Mouse (Mus musculus) thymus, postnatal 0 days (tissue): Measurements from ENCODE around the gene Dgke. TPM values are rescaled to one million over a fixed set of nuclear protein-coding genes. Genes with fewer than 3 reads are reported as not detected.

Experiments used
- DNase-seq: peaks from one replicate; pipeline ENCODE4 v3.0.0-alpha.2; 2015; ENCODE audit warnings: low spot score
- polyA plus RNA-seq: library from polyadenylated mRNA; unstranded; fragments of >200 nt; fragmentation: Nextera tagmentation; extraction: Ambion mirVana; gene quantifications from 2 replicates; pipeline ENCODE4 v1.2.1, GENCODE M21; 2015

Gene Dgke
- polyA plus RNA-seq, 1 experiment from 2014 or later, result 25.5 TPM

DNA sequence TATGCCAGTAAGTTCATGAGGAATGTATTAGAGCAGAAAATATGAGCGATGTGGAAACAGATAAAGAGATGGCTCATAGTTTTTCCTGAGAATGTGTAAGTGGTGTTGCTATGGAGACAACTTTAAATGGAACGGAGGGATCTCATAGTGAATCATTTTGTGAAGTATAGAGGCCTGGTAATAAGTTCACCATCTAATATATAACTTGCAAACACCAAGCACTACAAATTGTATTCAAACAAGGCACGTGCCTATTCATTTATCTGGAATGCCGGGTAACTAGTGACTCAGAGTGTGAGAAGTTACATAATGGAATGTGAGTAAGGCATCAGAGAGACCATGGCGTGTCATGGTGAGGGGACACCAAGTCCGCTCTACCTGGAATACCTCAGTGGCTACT, 28.2 kb downstream of the Dgke start:
- DNase-seq, result no peak

DNA sequence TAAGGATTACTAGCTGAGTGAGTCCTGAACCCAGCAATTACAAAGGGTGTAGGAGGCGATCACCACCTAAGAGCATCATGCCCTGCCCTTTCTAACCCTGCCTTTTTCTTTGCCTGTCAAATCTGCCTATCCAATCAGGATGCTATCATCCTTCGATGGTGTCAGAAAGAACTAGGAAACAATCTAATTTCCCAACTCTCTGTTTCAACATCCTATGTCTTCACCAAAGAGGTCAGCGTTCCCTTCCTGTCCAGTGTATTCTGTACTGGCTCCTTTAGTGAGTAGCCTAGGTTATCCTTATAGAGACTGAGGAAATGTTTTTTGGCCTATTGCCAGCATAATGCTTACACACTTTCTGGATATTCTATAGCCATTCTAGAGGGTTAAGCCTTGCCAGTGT, 31.1 kb downstream of the Dgke start:
- DNase-seq, result no peak

DNA sequence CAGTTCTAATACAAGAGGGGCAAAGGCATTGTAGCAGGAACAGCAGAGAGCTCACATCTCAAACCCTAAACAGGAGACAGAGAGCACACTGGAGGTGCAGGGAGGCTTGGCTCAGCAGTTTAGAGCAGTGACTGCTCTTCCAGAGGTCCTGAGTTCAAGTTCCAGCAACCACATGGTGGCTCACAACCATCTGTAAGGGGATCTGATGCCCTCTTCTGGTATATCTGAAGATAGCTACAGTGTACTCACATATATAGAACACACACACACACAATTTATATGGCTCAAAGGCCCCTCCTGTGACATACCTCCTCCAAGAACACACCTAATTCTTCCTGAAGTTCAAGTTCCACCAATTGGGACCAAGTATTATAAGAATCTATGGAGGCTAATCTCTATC, 32.1 kb downstream of the Dgke start:
- DNase-seq, result no peak

DNA sequence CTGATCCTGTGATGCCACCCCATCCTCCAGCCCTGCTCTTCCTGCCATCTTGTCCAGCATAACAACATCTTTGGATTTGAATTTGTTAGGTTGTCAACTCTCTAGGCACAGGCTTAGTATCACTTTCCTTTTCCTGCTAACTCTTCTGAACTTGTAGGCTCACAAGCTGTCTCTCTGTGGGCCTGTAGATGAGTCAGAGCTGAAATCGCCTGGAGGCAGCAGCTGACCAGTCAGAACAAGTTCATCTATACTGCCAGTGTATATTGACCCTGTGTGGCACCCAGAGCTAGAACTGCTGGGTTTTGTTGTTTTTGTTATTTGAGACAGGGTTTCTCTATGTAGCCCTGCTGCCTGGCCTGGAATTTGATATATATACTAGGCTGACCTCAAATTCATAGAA, 35.5 kb downstream of the Dgke start:
- no peak for DNase-seq

DNA sequence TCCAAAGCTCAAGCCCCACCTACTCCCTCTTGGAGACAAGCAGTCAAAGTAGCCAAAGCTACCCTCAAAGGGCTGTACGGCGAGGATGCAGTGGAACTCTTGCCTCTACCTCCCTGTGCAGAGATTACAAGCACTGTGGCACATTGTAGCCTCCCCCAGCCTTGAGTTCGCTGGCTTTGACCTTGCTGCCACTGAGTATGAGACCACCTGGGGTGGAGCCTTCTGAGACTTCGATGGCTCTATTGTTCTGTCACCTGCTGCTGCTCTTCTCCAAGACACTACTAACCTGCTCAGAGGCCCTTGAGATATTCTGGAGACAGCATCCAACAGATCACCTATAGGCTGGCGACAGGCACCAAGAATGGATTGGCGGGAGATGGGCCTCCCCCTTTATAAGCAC, 36.1 kb downstream of the Dgke start:
- DNase-seq, result no peak

DNA sequence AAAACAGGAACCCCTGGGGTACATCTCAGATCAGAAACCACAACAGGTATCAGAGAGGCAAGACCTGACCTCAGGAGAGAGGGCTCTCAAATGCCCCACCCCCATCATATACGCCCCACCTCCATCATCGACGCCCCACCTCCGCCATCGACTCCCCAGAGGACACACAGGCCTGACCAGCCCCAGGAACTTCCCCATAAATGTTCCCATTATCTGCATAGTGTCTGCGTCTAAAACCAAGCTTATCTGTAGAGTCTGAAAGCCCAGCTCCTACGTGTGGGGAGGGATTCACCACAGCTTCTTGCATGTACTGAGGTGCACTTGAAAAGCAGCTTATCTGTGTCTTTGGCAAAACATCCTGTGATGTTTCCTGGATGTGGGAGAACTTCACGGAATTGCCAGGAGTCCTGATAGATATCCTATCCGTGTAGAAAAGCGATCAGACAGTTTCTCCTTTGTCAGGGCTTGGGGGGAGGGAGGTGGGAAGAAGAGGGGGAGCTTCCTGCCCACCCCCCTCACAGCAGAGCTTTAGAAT, 37.7 kb downstream of the Dgke start:
- DNase-seq, result peak; percentile 21

DNA sequence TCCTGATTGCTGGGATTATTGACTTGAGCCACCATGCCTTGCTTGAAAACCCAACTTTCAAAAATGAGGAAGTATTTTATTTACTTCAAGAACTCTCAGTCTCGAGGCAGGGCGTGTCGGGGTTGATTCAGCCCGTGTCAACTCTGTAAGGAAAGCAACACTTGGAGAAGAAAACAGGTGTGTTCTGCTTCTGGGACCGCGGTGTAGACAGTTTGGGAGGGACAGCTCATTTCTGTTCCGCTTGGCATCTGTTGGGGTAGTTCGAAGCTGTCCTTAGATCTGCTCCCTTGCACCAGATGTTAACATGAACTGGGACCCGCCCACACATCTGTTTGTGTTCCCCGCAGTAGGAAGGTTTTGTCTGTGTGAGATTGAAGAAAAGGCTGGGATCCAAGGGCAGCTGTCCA, 38.7 kb downstream of the Dgke start:
- peak; percentile 60 for DNase-seq

DNA sequence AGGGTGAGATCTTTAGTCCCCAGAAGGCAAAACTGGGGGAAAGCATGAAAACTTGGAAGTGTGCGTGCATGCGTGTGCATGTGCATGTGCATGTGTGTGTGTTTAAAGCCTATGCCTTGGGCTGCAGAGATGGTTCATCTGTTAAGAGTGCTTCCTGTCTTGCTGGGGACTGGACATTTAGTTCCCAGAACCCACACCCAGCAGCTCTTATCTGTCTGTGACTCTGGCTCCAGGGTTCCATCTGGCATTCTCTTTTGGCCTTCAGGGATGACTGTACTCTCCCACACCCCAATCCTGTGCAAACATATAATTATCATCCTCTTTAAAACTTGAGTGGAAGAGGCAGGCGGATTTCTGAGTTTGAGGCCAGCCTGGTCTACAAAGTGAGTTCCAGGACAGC, 40.5 kb downstream of the Dgke start:
- DNase-seq, result no peak

DNA sequence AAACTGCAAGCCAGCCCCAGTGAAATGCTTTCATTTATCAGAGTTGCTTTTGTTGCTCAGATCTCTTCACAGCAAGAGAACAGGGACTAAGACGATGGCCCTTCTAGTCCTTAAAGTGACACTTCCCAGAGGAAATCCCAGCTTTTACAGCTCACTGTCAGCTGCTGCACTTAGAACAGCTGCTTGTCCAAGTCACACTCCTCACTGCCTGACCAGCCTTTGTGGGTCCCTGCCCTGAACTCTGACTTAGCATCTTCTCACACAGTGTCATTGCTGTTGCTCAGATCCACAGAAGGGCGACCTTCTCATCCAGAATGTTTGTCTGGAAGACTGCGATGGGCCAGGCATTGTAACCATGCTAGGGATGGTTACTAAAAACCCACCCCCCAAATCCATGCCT, 41.0 kb downstream of the Dgke start:
- no peak for DNase-seq

DNA sequence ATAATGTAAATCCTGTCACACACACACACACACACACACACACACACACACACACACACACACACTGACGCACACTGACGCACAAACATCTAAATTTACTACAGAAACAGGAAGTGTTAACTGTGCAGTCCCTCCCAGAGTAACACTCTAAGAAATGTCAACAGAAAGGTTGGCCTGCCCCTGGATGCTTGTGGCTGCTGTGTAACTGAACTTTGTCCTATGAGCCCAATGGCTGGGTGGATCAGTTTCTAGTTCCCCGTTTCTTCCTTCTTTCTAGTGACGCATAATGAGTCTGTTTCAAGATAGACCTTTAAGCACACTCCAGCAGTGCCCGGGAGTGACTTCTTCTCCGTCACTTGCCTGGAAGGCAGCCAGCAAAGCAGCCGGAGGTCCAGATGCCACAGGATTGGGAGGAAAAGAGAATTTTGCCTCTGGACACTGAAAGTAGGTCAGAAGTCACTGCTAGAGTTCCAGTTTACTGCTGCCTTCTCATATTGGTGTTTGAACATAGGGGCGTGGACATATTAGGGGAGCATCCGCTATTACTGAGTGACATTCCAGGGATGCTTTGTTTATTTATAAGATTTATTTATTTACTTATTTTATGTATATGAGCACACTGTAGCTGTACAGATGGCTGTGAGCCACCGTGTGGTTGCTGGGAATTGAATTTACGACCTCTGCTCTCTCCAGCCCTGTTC, 42.3 kb downstream of the Dgke start:
- peak; percentile 64 for DNase-seq

DNA sequence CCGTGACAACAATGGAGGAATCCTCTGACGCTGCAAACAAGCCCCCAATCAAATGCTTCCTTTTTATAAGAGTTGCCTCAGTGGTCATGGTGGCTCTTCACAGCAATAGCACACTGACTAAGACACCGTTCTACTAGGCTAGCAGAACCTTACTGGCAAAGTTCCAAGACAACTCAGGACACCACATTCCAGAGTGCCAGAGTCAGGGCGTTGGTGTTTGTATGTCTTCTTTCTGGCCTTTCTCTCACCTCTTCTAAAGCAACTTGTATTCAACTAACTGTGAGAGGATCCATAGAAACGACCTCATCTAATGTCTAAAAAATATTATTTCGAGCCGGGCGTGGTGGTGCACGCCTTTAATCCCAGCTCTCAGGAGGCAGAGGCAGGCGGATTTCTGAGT, 43.2 kb downstream of the Dgke start:
- no peak for DNase-seq

DNA sequence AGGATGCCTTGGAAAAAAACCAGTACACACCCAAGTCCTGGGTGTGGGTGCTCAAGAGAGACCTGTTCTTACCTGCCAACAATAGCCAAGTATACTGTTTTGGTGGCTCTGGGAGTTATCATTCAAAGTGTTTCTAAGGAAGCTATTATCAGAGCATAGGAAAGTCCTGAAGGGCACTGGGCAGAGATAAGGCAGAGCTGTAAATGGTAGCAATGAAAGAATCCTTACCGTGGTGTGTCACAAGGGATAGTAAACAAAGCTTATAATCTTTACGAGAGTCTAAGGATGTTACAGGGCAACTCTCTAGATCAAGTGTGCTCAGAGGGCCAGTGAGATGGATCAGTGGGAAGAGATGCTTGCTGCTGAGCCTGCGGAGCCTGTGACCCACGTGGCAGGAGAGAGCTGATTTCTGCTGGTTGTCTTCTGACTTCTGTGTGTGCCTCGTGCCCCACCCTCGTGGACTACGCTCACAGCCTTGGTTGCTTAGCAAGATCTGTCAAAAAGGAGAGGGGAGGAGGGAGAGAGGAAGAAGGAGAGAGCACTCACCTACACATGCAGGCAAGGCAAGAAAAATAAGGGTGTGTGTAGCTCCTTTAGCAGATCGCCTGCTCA, 44.4 kb downstream of the Dgke start:
- DNase-seq, result no peak

DNA sequence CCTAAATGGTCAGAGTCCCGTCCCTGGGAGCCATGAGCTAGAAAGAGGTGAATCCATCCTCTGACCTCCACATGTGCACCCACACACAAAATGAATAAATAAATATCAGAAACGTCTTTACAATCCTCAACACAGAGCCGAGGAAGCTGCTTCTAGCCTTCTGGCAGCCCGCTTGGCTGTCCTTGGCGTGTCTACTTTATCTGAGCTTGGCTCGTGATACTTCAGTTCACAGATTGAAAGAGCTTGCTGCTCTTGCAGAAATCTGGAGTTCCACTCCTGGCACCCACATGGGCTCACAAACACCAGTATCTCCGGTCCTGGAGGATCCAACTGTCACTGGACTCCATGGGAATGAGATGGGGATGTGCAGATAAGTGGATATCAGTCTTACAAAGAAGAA, 45.0 kb downstream of the Dgke start:
- no peak for DNase-seq

DNA sequence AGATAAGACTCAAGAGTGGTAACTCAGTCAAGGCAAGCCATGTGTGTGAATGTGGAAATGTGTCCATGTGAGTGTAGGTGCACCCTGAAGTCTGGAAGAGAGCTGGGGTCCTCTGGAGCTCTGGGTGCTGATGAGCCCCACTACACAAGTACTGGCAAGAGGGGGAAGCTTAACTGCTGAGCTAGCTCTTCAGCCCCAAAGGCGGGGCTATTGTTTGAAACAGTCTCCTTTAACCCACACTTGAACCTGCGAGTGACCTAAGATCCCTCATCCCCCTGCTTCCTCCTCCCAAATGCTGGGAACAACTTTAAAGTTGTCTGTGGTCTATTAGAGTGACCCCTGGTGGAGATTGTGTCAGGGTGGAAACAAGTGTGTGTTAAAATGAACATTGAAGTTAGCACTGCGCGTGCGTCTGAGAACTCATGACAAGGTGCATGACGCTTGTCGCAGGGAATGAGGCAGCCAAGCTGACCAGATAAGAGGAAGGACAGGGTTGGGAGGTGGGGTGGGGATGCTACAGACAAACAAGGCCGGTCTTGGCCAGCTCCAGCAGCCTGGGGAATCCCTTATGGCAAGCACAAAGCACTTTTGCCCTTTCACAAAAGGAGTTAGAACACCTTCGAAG, 45.9 kb downstream of the Dgke start:
- DNase-seq, result no peak

DNA sequence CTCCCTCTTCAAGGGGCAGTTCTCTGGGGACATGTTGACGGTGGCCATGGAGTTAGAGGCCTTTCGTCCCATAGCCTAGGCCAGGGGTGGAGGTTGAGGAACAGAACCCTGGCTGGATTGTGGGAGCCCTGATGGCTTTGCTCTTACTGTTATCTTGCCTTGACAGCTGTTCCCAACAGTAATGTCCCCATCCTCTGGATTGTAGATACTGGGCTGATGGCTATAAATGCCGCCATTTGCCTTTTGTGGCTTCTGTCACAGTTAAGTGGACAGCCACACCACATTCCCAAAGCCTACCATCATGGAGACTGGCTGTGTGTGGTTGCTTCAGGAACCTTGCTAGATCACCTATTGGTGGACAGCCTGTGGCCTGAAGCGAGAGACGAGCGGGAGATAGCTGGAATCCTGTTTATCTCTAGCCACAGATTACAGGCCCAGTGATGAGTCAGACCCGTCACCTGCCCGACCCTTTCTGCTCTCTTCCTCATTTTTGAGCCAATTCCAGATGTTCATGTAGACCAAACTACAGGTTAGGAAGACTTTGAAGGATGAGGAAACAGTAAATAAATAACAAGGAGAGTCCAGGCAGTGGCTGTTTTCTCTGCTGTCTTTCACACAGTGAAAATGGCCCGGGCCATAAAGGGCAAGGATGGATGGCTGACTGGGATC, 49.0 kb downstream of the Dgke start:
- DNase-seq, result no peak

DNA sequence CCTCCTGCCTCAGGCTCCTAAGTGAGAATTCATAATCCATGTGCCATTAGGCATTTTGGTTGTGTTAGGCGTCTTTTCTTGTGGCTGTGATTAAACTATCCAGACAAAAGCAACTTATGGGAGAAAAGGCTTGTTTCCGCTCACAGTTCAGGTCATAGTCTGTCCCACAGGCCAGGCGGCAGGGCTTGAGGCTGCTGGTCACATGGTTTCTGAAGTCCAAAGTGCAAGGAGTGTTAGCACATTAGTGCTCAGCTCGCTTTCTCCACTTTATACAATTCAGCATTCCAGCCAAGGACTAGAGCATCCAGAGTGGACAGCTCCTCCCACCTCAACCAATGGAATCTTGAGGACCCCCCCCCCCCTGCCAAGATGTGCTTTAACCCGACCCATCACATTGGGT, 54.4 kb downstream of the Dgke start:
- no peak for DNase-seq

DNA sequence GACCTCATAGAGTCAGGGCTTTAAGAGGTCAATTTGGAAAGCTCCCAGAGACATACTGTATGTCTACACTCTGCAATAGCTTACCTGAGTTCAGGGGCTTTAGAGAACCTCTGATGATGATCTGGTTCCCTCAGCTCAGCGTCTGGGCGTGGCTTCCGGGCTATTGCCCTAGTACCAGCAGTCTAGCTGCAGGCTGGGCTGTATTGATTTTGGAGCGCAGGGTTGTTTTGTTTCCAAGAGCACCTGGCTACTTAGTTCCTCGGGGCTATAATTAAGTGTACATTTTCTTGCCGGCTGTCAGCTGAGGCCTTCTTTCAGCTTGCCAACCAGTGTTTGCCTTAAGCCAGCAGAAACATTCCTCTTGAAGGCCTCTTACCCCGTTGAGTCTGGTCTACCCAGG, 57.2 kb downstream of the Dgke start:
- no peak for DNase-seq

DNA sequence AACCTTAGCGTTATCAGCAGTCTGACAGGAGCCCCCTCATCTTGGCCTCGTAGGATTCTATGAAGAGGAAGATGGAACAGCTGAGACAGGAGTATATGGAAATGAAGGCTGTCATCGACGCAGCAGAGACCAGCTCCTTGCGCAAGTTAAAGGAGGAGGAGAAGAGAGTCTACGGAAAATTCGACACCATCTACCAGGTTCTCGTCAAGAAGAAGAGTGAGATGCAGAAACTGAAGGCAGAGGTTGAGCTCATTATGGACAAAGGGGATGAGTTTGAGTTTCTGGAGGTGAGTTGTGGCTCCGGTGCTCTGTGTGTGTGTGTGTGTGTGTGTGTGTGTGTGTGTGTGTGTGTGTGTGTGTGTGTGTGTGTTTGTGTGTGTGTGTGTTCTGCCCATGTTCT, 57.6 kb downstream of the Dgke start:
- DNase-seq, result no peak

DNA sequence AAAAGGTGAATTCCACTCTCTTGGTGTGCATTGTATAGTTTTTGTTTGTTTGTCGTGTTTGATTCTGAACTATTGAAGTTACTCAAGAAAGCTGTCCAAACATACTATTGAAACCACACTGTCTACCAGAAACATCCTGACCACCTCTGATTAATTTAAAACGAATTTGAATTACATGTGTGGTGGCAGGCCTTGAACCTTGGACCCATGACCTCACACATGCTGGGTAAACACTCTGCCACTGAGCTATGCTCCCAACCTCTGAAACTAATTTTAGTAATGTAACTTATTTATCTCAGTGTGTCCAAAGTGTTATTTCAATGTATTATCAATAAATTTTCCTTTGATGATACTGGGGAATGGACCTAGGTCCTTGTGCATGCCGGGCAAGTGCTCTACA, 59.1 kb downstream of the Dgke start:
- no peak for DNase-seq

DNA sequence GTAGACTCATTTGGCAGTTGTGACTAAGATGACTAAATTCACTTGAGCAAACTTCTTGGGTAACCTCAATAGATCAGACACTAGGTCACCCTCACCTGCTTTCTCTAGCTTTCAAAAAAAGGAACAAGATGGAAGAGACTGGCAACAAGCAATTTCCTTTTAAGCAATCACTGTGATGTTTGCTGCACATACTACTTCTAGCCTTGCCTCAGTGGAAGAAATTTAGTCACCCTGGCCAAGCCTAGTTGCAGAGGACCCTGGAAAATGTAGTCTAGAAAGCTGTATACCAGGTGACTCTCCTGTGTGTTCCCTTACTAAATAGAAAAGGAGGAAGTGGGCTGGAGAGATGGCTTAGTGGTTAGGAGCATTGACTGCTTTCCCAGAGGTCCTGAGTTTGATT, 60.2 kb downstream of the Dgke start:
- DNase-seq, result no peak

DNA sequence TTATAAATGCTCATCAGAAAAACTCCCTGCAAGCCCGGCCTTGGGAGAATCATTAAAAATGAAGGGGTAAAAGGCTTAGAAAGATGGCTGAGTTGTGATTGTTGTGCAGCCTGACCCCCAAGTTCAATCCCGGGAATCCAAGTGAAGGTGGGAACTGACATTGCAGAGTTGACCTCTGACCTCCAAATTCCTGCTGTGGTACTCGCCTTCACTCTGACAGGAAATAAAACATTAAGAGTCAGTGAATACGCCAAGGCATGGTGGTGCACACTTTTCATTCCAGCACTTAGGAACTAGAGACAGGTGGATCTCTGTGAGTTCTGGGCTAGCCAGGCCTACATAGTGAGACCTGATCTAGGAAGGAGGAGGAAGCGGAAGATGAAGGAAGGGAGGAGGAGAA, 61.2 kb downstream of the Dgke start:
- DNase-seq, result no peak

DNA sequence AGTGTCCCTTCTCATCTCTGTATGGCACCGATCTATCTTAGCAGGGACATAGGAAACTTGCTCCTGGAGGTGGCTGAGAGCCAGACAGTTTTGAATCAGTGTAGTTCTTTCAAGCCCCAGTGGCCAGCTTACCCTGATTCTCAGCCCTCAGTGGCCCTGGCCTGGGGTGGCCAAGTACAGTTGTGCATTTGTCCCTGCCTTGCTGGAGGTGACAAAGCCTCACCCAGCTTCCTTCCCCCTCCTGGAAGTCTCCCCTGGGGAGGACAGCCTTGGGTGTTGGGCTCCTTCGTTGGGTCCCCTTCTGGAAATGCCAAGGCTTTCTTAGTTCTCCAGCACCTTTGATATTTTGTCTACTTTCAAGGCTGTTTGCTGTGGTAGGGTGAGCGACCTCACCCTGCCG, 62.9 kb downstream of the Dgke start:
- DNase-seq, result no peak
